Mouse (Mus musculus): ENCODE measurements around the gene H2al2b. TPM values are rescaled to one million over a fixed set of nuclear protein-coding genes. Genes with fewer than 3 reads are reported as not detected.
"Not testable (repeated sequence)": the region's sequence is repeated elsewhere in the genome, so short reads cannot be mapped to it uniquely, and the experiment has no call there.

H2al2b gene
- not detected in 2 replicates for polyA plus RNA-seq (2016; fragmentation: Nextera tagmentation; extraction: Ambion mirVana)

- H3K27me3 ChIP-seq; H3K4me2 ChIP-seq (replicated peaks); H3K36me3 ChIP-seq; H3K4me1 ChIP-seq; H3K9me3 ChIP-seq (replicated peaks); H3K9ac ChIP-seq; ATAC-seq (ENCODE audit: low FRiP score); H3K27ac ChIP-seq; H3K4me3 ChIP-seq: not testable (repeated sequence)
- no CpG with 5 or more reads among the region's 4 CpGs for WGBS
Observed at GRCm38 (mm10) chrY:2720574-2720973, at the start of gene H2al2b. Gene H2al2b (minus strand): TSS chrY:2720674.

Other genes starting within 250 kb of the H2al2b start
- gene H2al2c, start 121.6 kb downstream of the H2al2b start, polyA plus RNA-seq (2016; fragmentation: Nextera tagmentation; extraction: Ambion mirVana), result not detected in 2 replicates
- not detected in 2 replicates for gene Sry, start 57.0 kb downstream of the H2al2b start, polyA plus RNA-seq (2016; fragmentation: Nextera tagmentation; extraction: Ambion mirVana)
- gene Gm4064, start 75.5 kb upstream of the H2al2b start, polyA plus RNA-seq (2016; fragmentation: Nextera tagmentation; extraction: Ambion mirVana), result not detected in 2 replicates
- gene Rbmy, start 110.0 kb upstream of the H2al2b start, polyA plus RNA-seq (2016; fragmentation: Nextera tagmentation; extraction: Ambion mirVana), result not detected in 2 replicates
- not detected in 2 replicates for gene Gm10256, start 110.0 kb upstream of the H2al2b start, polyA plus RNA-seq (2016; fragmentation: Nextera tagmentation; extraction: Ambion mirVana)
- not detected in 2 replicates for gene Gm10352, start 180.3 kb upstream of the H2al2b start, polyA plus RNA-seq (2016; fragmentation: Nextera tagmentation; extraction: Ambion mirVana)
- not detected in 2 replicates for gene Gm29289, start 211.9 kb upstream of the H2al2b start, polyA plus RNA-seq (2016; fragmentation: Nextera tagmentation; extraction: Ambion mirVana)

Measured in hindbrain, embryonic 12.5 days (tissue).